Mouse (Mus musculus) embryonic fibroblast, embryonic 13.5 days (primary cell): ENCODE results near the gene Popdc2. TPM values are rescaled to one million over a fixed set of nuclear protein-coding genes. Genes with fewer than 3 reads are reported as not detected.
A peak's percentile ranks its signal among the peaks of the same experiment; 100 is the strongest.
"Not testable (repeated sequence)": the region's sequence is repeated elsewhere in the genome, so short reads cannot be mapped to it uniquely, and the experiment has no call there.

ENCODE experiments used
- H3K27ac ChIP-seq: 2 replicates; pipeline ENCODE4 v1.5.1; 2012; ENCODE audit warnings: low read length, control low read depth, inconsistent platforms; ENCODE audit not compliant: insufficient read depth
- H3K4me1 ChIP-seq: 2 replicates; pipeline ENCODE4 v1.6.1; 2011; ENCODE audit warnings: low read length; ENCODE audit not compliant: control insufficient read depth, insufficient read depth
- H3K4me3 ChIP-seq: 2 replicates; pipeline ENCODE4 v1.5.1; 2011; ENCODE audit warnings: mild to moderate bottlenecking, control low read depth, low read length; ENCODE audit not compliant: insufficient read depth
- CTCF ChIP-seq: IDR thresholded peaks from 2 replicates; pipeline ENCODE4 v1.5.1; 2011; ENCODE audit warnings: mild to moderate bottlenecking, control low read depth, low read length, moderate library complexity, borderline replicate concordance; ENCODE audit not compliant: insufficient read depth
- POLR2A ChIP-seq: IDR thresholded peaks from 2 replicates; pipeline ENCODE4 v1.6.1; 2011; ENCODE audit warnings: low read depth, mild to moderate bottlenecking, control low read depth, low read length, moderate library complexity
- polyA plus RNA-seq: library from polyadenylated mRNA; stranded (reverse); fragments of >200 nt; gene quantifications from 2 replicates; pipeline ENCODE4 v1.2.4, GENCODE M21; 2011; ENCODE audit warnings: low read depth; ENCODE audit not compliant: missing spikeins, insufficient read length

Popdc2 gene
- 0.60 and 1.0 TPM in 2 replicates for polyA plus RNA-seq

GRCm38 (mm10) chr16:38361933-38362332 is at the start of gene Popdc2:
Gene Popdc2 (plus strand): TSS chr16:38362209.
- no peak within 1 kb of the TSS for H3K27ac ChIP-seq
- no peak for TF ChIP-seq POLR2A
- no peak for TF ChIP-seq CTCF

DNA sequence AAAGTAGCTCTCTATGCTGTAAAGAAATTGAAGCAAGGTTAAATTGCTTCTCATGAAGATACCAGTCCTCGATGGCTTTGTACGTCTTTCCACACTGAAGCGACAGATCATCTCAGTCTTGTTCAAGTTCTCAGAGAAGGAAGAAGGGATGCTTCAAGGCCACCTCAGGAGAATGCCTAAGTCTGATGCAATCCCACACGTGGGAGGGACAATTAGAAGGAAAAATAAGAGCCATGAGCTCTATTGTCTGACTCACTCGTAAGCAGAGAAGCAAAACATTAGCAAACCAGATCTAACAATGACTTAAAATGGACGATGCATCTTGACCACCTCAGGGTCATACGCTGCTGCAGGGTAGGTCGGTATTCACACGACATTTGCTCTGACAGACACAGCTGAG is 43.5 kb upstream of the Popdc2 start:
- Histone ChIP-seq H3K27ac (no peak overlapping the region), H3K4me1 (no peaks in the 10 kb centered on the region), H3K4me3 (no peak overlapping the region)
- TF ChIP-seq CTCF (no peak), POLR2A (no peak)

More at GRCm38 (mm10) chr16:38361933-38362332, at the start of gene Popdc2:
- Histone ChIP-seq H3K4me3 (no peak within 1 kb of the TSS), H3K4me1 (no peaks in the 10 kb centered on the region)

DNA sequence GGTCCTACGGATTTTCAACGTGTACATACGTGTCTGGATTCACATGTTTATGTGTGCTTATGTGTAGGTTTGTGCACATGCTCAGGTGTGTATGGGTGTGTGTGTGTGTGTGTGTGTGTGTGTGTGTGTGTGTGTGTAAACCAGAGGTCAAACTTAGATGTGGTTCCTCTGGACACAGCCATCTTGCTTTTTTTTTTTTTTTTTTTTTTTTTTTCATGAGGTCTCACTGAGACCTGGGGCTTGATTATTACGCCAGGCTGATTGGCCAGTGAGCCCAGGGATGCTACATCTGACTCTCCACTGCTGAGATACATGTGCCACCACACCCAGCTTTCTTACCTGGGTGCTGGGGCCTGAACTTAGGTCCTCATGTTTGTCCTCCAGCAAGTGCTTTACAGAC is 42.9 kb upstream of the Popdc2 start:
- H3K4me3 ChIP-seq: no peak overlapping the region
- TF ChIP-seq CTCF: no peak
- TF ChIP-seq POLR2A: no peak
- no peak overlapping the region for H3K27ac ChIP-seq
- no peaks in the 10 kb centered on the region for H3K4me1 ChIP-seq

DNA sequence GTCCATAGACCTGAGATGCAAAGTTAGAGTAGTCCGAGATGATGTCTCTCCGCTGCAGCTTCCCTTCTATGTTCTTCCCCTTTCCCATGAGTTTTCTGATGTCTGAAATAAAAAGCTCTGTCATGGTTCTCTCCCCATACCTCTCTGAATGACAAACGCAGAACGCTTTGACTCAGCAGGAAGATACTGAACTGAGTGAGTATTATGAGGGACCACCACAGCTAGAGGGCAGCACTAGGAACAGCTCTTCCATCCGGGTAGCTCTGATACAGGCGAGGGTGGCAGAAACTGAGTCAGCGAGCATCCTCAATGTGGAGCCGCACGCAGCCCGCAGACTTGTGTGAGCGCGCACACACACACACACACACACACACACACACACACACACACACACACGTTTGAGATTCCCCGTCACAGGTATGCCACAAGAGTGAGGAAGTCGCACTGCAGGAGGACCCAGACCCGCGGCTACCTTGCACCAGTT is 40.5 kb upstream of the Popdc2 start:
- Histone ChIP-seq H3K4me3 (no peak overlapping the region), H3K4me1 (no peaks in the 10 kb centered on the region), H3K27ac (no peak overlapping the region)
- TF ChIP-seq POLR2A: no peak
- peak; percentile 62; the same call in 1 of the 2 replicates for TF ChIP-seq CTCF

DNA sequence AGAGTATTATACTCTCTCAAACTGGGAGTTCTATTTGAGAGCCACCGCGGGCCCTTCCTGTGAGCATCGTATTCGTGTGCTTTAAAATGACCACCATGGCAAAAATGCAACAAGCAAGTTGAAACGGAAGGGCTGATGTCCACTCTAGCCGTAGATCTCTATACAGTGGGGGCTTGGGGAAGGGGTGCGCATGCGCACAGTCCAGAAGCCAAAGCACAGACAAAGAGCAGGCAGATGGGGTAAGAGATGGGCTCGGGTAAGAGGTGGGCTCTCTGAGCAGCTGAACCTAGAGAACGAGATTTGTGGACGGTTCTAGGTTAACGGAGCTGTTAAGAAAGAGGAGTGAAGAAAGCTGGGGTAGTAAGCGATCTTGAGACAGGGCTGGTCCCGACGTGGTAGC is 37.7 kb upstream of the Popdc2 start:
- no peaks in the 10 kb centered on the region for H3K4me1 ChIP-seq
- no peak overlapping the region for H3K4me3 ChIP-seq
- TF ChIP-seq CTCF (no peak), POLR2A (no peak)
- H3K27ac ChIP-seq: no peak overlapping the region

DNA sequence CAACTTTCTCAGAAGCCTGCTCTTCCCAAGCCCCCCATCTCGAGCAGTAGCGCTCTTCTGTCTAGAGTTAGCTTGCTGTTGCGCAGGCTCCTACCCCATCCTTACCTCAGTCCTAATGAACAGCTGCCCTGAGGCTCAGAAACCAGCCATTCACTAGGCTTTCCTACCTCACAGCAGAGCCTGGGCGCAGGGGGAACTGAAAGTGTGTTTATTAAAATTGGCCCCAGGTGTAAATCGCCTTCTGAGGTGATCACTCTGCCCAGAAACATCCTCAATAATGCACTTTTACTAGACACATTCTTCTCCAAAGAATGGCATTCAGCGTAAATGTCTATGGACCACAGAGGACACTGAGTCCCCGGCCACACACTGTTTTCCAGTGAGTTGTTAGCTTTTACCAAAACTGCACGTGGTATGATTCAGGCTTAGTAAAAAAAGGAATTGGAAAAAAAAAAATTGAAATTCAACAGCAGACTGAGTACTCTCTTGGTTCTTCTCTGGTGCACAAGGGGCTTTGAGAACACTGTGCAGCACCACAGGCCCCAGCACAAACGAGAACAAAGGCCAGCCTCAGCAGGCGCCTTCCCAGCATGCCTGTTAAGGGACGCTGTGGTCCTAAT is 35.1 kb upstream of the Popdc2 start:
- Histone ChIP-seq H3K4me3 (no peak overlapping the region), H3K27ac (no peak overlapping the region), H3K4me1 (no peaks in the 10 kb centered on the region)
- TF ChIP-seq POLR2A (no peak), CTCF (no peak)

GRCm38 (mm10) chr16:38329340-38329739 is 32.7 kb upstream of the Popdc2 start:
- H3K27ac ChIP-seq: no peak overlapping the region
- no peaks in the 10 kb centered on the region for H3K4me1 ChIP-seq
- H3K4me3 ChIP-seq: no peak overlapping the region
- peak; percentile 23; the same call in 1 of the 2 replicates for TF ChIP-seq CTCF
- TF ChIP-seq POLR2A: no peak

- Histone ChIP-seq H3K27ac (no peak overlapping the region), H3K4me1 (no peaks in the 10 kb centered on the region), H3K4me3 (no peak overlapping the region)
- TF ChIP-seq CTCF (no peak), POLR2A (no peak)
Measured at GRCm38 (mm10) chr16:38334431-38334830, 27.6 kb upstream of the Popdc2 start.

DNA sequence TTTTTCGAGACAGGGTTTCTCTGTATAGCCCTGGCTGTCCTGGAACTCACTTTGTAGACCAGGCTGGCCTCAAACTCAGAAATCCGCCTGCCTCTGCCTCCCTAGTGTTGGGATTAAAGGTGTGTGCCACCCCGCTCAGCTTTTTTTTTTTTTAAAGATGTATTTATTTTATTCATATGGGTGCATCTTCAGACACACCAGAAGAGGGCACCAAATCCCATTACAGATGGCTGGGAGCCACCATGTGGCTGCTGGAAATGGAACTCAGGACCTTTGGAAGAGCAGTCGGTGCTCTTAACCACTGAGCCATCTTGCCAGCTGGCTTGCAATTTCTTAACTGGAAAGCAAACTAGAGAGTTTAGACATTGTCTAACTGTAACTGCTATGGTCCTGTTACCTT is 23.9 kb upstream of the Popdc2 start:
- H3K4me1 ChIP-seq, H3K4me3 ChIP-seq, H3K27ac ChIP-seq: not testable (repeated sequence)

DNA sequence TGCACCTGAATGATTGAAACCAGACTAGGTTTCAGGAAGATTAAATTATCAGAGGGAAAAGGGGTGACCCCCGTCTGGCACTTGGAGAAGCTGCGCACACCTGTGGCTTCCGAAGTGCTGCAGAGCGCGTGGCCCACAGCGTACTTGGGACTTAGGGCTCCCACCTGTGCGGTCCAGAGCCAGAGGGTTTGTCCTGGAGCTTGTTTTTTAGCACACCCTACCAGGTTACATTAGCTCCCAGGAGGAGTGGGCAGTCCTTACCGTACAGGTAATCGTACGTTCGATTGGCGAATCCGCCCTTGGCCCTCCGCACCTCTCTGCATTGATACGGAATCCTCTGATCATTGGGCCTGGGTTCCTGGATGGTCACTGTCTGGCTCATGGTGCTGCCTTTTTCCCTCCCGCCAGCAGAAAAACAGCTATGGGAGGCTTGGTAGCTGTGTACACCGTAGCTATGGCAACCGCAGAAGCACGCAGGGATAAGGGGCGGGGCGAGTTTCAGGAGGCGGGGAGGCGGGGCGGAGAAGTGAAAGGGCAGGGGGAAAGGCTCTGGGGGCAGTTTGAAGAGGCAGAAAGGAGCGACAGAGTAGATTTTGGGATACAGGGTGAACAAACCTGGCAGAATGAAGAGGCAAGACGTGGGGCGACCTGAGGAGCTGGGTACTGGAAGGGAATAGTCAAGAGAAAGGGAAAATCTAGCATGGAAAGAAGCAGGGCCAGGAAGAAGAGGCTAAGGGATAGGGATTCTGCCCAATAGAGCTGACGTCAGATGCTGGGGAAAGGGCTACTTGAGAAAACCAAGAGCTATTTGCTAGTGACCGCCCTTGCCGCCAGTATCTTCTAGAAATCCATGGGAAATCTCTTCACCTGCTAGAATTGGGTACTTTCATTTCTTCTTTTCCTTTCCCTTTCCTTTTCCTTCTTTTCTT is 20.3 kb upstream of the Popdc2 start, which contains the start of gene Maats1:
TSS of gene Maats1 (minus strand) at position 748 of the 929 bp plus-strand sequence.
- Histone ChIP-seq H3K4me1 (no peaks in the 10 kb centered on the region), H3K27ac (no peak within 1 kb of the TSS), H3K4me3 (peak within 1 kb of the TSS; percentile 28; the same call in 1 of the 2 replicates)
- TF ChIP-seq CTCF (no peak), POLR2A (no peak)
